Mouse (Mus musculus) bone marrow macrophage, adult 2 months (primary cell): ENCODE results near the gene Prdm5.

Source experiments
- CTCF ChIP-seq: IDR thresholded peaks from 2 replicates; pipeline ENCODE4 v1.5.1; 2012; ENCODE audit warnings: low read depth, mild to moderate bottlenecking, low read length, moderate library complexity
- POLR2A ChIP-seq: IDR thresholded peaks from 2 replicates; pipeline ENCODE4 v1.6.1; 2012; ENCODE audit warnings: mild to moderate bottlenecking, low read depth, low read length, borderline replicate concordance

DNA sequence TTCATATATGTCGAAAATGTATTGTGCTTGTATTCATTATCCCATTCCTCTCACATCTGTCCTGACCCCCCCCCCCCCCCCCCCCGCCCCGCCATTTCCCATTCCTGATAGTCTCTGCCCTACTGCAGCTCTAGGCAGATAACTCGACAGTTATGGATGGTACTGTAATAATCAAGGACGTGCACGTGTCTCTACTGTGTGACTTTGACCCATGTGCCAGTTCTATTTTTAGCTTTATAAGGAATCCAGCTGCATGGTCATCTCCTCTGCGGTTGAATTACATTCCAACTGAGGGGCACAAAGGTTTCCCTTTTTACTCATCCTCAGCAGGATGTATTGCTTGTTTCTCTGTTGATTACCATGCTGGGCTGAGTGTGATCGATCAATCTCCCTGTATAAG, 39.3 kb upstream of the Prdm5 start:
- TF ChIP-seq CTCF (no peak), POLR2A (no peak)
